Mouse (Mus musculus): ENCODE results near the gene Map3k12. TPM values are rescaled to one million over a fixed set of nuclear protein-coding genes. Genes with fewer than 3 reads are reported as not detected.

Map3k12 gene
- polyA plus RNA-seq, 1 experiment from 2014 or later = 65.5 TPM

DNA sequence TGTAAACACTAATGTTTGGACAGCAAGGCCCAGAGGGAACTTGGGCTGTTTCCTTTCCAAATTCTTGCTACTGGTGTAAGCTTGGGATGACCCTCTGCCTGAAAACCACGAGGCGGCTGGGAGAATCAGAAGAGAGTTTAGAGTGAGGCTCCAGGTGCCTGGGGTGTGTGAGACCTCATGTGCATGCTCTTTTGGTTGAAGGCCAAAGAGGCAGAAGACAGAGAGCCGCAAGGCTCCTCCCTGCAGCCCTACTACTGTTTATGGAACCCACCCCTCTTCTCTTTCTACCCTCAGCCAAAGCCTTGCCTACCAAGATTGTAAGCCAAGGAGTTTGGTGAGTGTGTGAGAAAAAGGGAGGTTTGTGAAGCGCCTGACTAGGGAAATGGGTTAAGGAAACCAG lies 1.1 kb downstream of the Map3k12 start:
- H3K4me1 ChIP-seq (ENCODE audit: control insufficient read depth, insufficient read depth, low read length) = peaks cover 55% of the 10 kb centered on the region
- WGBS = 48% methylated on average over 4 of the region's 4 CpGs
- ATAC-seq = no peak

GRCm38 (mm10) chr15:102515261-102515660 lies 1.6 kb downstream of the Map3k12 start:
- no peaks in the 10 kb centered on the region for H3K27me3 ChIP-seq (ENCODE audit: control insufficient read depth, insufficient read depth, low read depth, low read length)
- peak overlapping the region; percentile 91 for H3K4me2 ChIP-seq (ENCODE audit: low read length)
- no peak overlapping the region for H3K27ac ChIP-seq (ENCODE audit: low read length)
- peak overlapping the region; percentile 69 for H3K4me3 ChIP-seq (ENCODE audit: low read depth, low read length)
- peaks cover 56% of the 10 kb centered on the region for H3K4me1 ChIP-seq (ENCODE audit: control insufficient read depth, insufficient read depth, low read length)
- H3K9me3 ChIP-seq (replicated peaks; ENCODE audit: control insufficient read depth, low read length, poor library complexity, severe bottlenecking) = no peaks in the 10 kb centered on the region
- no peaks in the 10 kb centered on the region for H3K36me3 ChIP-seq (ENCODE audit: control insufficient read depth, insufficient read depth, low read length)
- 87% methylated on average over 2 of the region's 2 CpGs for WGBS
- H3K9ac ChIP-seq (ENCODE audit: low read depth, low read length) = no peak overlapping the region
- ATAC-seq = no peak

More for the DNA sequence above, 1.1 kb downstream of the Map3k12 start:
- Histone ChIP-seq H3K36me3 (ENCODE audit: control insufficient read depth, insufficient read depth, low read length) (no peaks in the 10 kb centered on the region), H3K9me3 (replicated peaks; ENCODE audit: control insufficient read depth, low read length, poor library complexity, severe bottlenecking) (no peaks in the 10 kb centered on the region), H3K27ac (ENCODE audit: low read length) (peak overlapping the region; percentile 96), H3K4me2 (ENCODE audit: low read length) (peak overlapping the region; percentile 91), H3K9ac (ENCODE audit: low read depth, low read length) (peak overlapping the region; percentile 90), H3K27me3 (ENCODE audit: control insufficient read depth, insufficient read depth, low read depth, low read length) (no peaks in the 10 kb centered on the region), H3K4me3 (ENCODE audit: low read depth, low read length) (peak overlapping the region; percentile 69)

DNA sequence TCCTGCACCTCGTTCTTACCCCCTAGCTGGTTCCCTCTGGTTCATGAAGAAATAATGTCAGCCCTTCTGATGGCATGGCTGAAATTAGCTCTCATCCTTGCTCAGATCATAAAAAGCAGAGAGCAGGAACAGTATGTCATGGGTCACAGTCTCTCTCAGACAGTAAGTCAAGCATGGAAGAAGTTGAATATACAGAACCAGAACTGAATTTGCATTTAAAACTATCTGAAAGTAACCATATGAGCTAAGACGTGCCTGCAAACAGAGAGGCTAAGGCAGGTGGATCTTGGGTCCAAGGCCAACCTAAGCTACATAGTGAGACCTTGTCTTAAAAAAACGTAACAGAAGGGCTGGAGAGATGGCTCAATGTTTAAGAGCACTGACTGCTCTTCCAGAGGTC lies 3.9 kb downstream of the Map3k12 start:
- ATAC-seq = no peak
- Histone ChIP-seq H3K4me1 (ENCODE audit: control insufficient read depth, insufficient read depth, low read length) (peaks cover 61% of the 10 kb centered on the region), H3K36me3 (ENCODE audit: control insufficient read depth, insufficient read depth, low read length) (peaks cover 3% of the 10 kb centered on the region; the same call in 1 of the 2 replicates), H3K4me3 (ENCODE audit: low read depth, low read length) (no peak overlapping the region), H3K4me2 (ENCODE audit: low read length) (no peak overlapping the region), H3K9ac (ENCODE audit: low read depth, low read length) (no peak overlapping the region), H3K9me3 (replicated peaks; ENCODE audit: control insufficient read depth, low read length, poor library complexity, severe bottlenecking) (no peaks in the 10 kb centered on the region), H3K27ac (ENCODE audit: low read length) (no peak overlapping the region), H3K27me3 (ENCODE audit: control insufficient read depth, insufficient read depth, low read depth, low read length) (no peaks in the 10 kb centered on the region)
- WGBS = 83% methylated on average over 3 of the region's 3 CpGs

- H3K4me3 ChIP-seq (ENCODE audit: low read depth, low read length) = no peak overlapping the region
- 0 out of 2 replicates have a peak overlapping the region, but pooled peaks have one; percentile 94 for H3K27ac ChIP-seq (ENCODE audit: low read length)
- peak overlapping the region; percentile 87; the same call in 1 of the 2 replicates for H3K9ac ChIP-seq (ENCODE audit: low read depth, low read length)
Observed at GRCm38 (mm10) chr15:102512471-102512870, 4.4 kb downstream of the Map3k12 start.

GRCm38 (mm10) chr15:102512010-102512409 lies 4.9 kb downstream of the Map3k12 start:
- peak overlapping the region; percentile 81 for H3K4me2 ChIP-seq (ENCODE audit: low read length)
- peak overlapping the region; percentile 87; the same call in 1 of the 2 replicates for H3K9ac ChIP-seq (ENCODE audit: low read depth, low read length)
- ATAC-seq = no peak
- no peaks in the 10 kb centered on the region for H3K9me3 ChIP-seq (replicated peaks; ENCODE audit: control insufficient read depth, low read length, poor library complexity, severe bottlenecking)
- H3K27ac ChIP-seq (ENCODE audit: low read length) = peak overlapping the region; percentile 94
- peaks cover 61% of the 10 kb centered on the region for H3K4me1 ChIP-seq (ENCODE audit: control insufficient read depth, insufficient read depth, low read length)
- H3K4me3 ChIP-seq (ENCODE audit: low read depth, low read length) = no peak overlapping the region
- H3K36me3 ChIP-seq (ENCODE audit: control insufficient read depth, insufficient read depth, low read length) = peaks cover 6% of the 10 kb centered on the region; the same call in 1 of the 2 replicates
- H3K27me3 ChIP-seq (ENCODE audit: control insufficient read depth, insufficient read depth, low read depth, low read length) = no peaks in the 10 kb centered on the region
- 26% methylated on average over 5 of the region's 5 CpGs for WGBS

More at GRCm38 (mm10) chr15:102512471-102512870, 4.4 kb downstream of the Map3k12 start:
- Histone ChIP-seq H3K27me3 (ENCODE audit: control insufficient read depth, insufficient read depth, low read depth, low read length) (no peaks in the 10 kb centered on the region), H3K4me2 (ENCODE audit: low read length) (peak overlapping the region; percentile 10; the same call in 1 of the 2 replicates), H3K9me3 (replicated peaks; ENCODE audit: control insufficient read depth, low read length, poor library complexity, severe bottlenecking) (no peaks in the 10 kb centered on the region), H3K36me3 (ENCODE audit: control insufficient read depth, insufficient read depth, low read length) (peaks cover 5% of the 10 kb centered on the region; the same call in 1 of the 2 replicates), H3K4me1 (ENCODE audit: control insufficient read depth, insufficient read depth, low read length) (peaks cover 61% of the 10 kb centered on the region)
- ATAC-seq = no peak

- peak overlapping the region; percentile 81 for H3K4me2 ChIP-seq (ENCODE audit: low read length)
- H3K27ac ChIP-seq (ENCODE audit: low read length) = peak overlapping the region; percentile 94
- H3K4me3 ChIP-seq (ENCODE audit: low read depth, low read length) = peak overlapping the region; percentile 70
- ATAC-seq = 0 out of 2 replicates have a peak, but pooled peaks have one; percentile 22
- H3K9ac ChIP-seq (ENCODE audit: low read depth, low read length) = peak overlapping the region; percentile 87
- peaks cover 61% of the 10 kb centered on the region for H3K4me1 ChIP-seq (ENCODE audit: control insufficient read depth, insufficient read depth, low read length)
- 6% methylated on average over 6 of the region's 6 CpGs for WGBS
- no peaks in the 10 kb centered on the region for H3K27me3 ChIP-seq (ENCODE audit: control insufficient read depth, insufficient read depth, low read depth, low read length)
- H3K9me3 ChIP-seq (replicated peaks; ENCODE audit: control insufficient read depth, low read length, poor library complexity, severe bottlenecking) = no peaks in the 10 kb centered on the region
- H3K36me3 ChIP-seq (ENCODE audit: control insufficient read depth, insufficient read depth, low read length) = peaks cover 6% of the 10 kb centered on the region; the same call in 1 of the 2 replicates
Observed at GRCm38 (mm10) chr15:102511285-102511833, 5.5 kb downstream of the Map3k12 start.

DNA sequence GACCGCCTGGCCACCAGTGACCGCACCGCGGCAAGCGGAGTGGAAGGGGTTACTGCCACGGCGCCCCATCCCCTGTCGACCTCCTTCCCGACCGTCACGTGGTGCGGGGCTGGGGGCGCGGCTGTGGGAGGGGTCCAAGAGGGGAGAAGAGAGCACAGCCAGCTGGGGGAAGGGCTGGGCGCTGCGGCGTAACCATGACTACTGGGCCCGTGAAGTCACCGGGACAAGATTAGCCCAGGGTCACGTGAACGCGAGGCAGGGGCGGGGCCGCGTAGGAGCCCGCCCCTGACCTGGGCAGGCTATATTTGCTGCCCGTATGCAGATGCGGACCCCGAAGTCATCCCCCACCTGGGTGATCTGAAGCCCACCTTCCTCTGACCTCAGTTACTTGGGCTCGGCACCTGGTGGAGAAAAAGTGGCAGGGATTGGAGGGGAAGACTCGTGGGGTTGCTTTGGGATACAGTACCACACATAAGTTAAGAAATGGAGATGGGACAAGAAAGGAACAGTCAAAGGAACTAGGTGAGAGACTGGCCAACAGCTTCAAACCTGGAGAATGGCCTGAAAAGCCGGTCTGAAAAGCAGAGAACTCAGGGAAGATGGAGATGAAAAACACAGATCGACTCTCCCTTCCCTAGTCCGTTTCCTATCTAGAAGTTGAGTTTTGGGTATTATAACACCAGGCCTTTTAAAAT lies 6.1 kb downstream of the Map3k12 start:
- peak; percentile 94 for ATAC-seq
- WGBS = 2% methylated on average over 34 of the region's 34 CpGs

DNA sequence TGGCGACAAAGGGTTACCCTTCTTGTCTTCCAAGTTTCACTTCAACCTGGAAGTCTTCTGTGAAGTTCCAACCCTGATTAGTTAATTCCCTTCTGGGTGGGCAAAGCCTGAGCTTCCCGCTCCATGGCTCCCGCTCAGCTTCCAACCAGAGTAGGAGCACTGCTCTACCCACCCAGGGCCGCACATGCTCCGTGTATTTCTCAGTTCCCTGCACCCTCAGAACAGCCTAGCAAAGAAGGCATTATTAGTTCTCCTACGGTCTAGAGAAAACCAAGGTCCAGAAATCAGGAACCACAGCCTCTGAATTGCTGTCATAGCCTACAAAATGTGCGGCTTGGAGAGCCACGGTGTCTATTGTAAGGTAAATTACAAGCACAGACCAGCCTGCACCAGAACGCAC lies 6.8 kb downstream of the Map3k12 start:
- H3K4me3 ChIP-seq (ENCODE audit: low read depth, low read length) = peak overlapping the region; percentile 70
- peak overlapping the region; percentile 87 for H3K9ac ChIP-seq (ENCODE audit: low read depth, low read length)
- peaks cover 11% of the 10 kb centered on the region; the same call in 1 of the 2 replicates for H3K36me3 ChIP-seq (ENCODE audit: control insufficient read depth, insufficient read depth, low read length)
- peak; percentile 82 for ATAC-seq
- H3K4me2 ChIP-seq (ENCODE audit: low read length) = peak overlapping the region; percentile 81
- H3K27ac ChIP-seq (ENCODE audit: low read length) = peak overlapping the region; percentile 94
- H3K27me3 ChIP-seq (ENCODE audit: control insufficient read depth, insufficient read depth, low read depth, low read length) = no peaks in the 10 kb centered on the region
- peaks cover 51% of the 10 kb centered on the region for H3K4me1 ChIP-seq (ENCODE audit: control insufficient read depth, insufficient read depth, low read length)
- no peaks in the 10 kb centered on the region for H3K9me3 ChIP-seq (replicated peaks; ENCODE audit: control insufficient read depth, low read length, poor library complexity, severe bottlenecking)
- 6% methylated on average over 9 of the region's 9 CpGs for WGBS

More for the DNA sequence above, 6.1 kb downstream of the Map3k12 start:
- H3K9ac ChIP-seq (ENCODE audit: low read depth, low read length) = peak overlapping the region; percentile 87
- H3K36me3 ChIP-seq (ENCODE audit: control insufficient read depth, insufficient read depth, low read length) = peaks cover 6% of the 10 kb centered on the region; the same call in 1 of the 2 replicates
- H3K27ac ChIP-seq (ENCODE audit: low read length) = peak overlapping the region; percentile 94
- peaks cover 57% of the 10 kb centered on the region for H3K4me1 ChIP-seq (ENCODE audit: control insufficient read depth, insufficient read depth, low read length)
- no peaks in the 10 kb centered on the region for H3K27me3 ChIP-seq (ENCODE audit: control insufficient read depth, insufficient read depth, low read depth, low read length)
- peak overlapping the region; percentile 70 for H3K4me3 ChIP-seq (ENCODE audit: low read depth, low read length)
- no peaks in the 10 kb centered on the region for H3K9me3 ChIP-seq (replicated peaks; ENCODE audit: control insufficient read depth, low read length, poor library complexity, severe bottlenecking)
- H3K4me2 ChIP-seq (ENCODE audit: low read length) = peak overlapping the region; percentile 81

DNA sequence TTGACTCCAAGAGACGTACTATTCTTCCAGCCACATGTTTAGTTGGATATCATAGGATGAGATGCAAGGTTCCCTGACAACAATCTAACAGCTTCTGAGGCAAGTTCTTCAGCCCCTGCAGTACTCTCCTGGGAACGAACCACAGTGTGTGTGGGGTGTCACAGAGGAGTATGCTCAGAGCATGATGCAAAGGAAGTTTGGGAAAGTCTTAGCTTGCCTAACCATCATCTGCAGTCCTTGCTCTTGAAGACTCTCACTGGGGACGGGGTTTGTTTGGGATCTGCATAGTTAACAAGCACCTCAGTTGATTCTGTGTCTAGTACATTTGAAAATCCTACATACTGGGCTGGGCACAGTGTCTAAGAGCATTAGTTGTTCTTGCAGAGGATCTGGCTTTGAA lies 8.5 kb downstream of the Map3k12 start:
- WGBS = 85% methylated on average over 3 of the region's 3 CpGs
- Histone ChIP-seq H3K27ac (ENCODE audit: low read length) (no peak overlapping the region), H3K4me3 (ENCODE audit: low read depth, low read length) (no peak overlapping the region), H3K36me3 (ENCODE audit: control insufficient read depth, insufficient read depth, low read length) (peaks cover 24% of the 10 kb centered on the region), H3K4me1 (ENCODE audit: control insufficient read depth, insufficient read depth, low read length) (peaks cover 38% of the 10 kb centered on the region), H3K9me3 (replicated peaks; ENCODE audit: control insufficient read depth, low read length, poor library complexity, severe bottlenecking) (no peaks in the 10 kb centered on the region), H3K9ac (ENCODE audit: low read depth, low read length) (no peak overlapping the region), H3K27me3 (ENCODE audit: control insufficient read depth, insufficient read depth, low read depth, low read length) (no peaks in the 10 kb centered on the region), H3K4me2 (ENCODE audit: low read length) (no peak overlapping the region)
- ATAC-seq = no peak
